Mouse (Mus musculus): ENCODE measurements around the gene Il5.

GRCm38 (mm10) chr11:53698521-53698920, 22.1 kb upstream of the Il5 start:
- TF ChIP-seq CTCF (conservative IDR thresholded peaks at IDR 0.05; ENCODE audit: low read length): no peak
- TF ChIP-seq POU5F1 (IDR thresholded peaks at IDR 0.05; ENCODE audit: borderline replicate concordance, low read length): no peak
- no peak for TF ChIP-seq NANOG (IDR thresholded peaks at IDR 0.05; ENCODE audit: borderline replicate concordance, low read length)
